Mouse (Mus musculus) lung, embryonic 15.5 days (tissue): Measurements from ENCODE around the gene Dmc1. TPM values are rescaled to one million over a fixed set of nuclear protein-coding genes. Genes with fewer than 3 reads are reported as not detected.

Experiments used
- ATAC-seq: fragments of 200-750 bp; cut with Nextera tagmentation; 2 replicates; pipeline ENCODE4 v1.8.0; 2017; ENCODE audit warnings: moderate number of reproducible peaks, borderline replicate concordance; ENCODE audit not compliant: low FRiP score, low TSS enrichment; ENCODE audit errors: extremely low read depth
- H3K27ac ChIP-seq: fragments of 300-500 bp; sonication (generic); 2 replicates; pipeline ENCODE4 v1.5.1; 2015; ENCODE audit warnings: moderate library complexity, mild to moderate bottlenecking, inconsistent platforms
- H3K27me3 ChIP-seq: fragments of 300-500 bp; sonication (generic); 2 replicates; pipeline ENCODE4 v1.6.1; 2015; ENCODE audit warnings: inconsistent platforms
- H3K36me3 ChIP-seq: fragments of 300-500 bp; sonication (generic); 2 replicates; pipeline ENCODE4 v1.6.1; 2015; ENCODE audit warnings: inconsistent platforms
- H3K4me1 ChIP-seq: fragments of 300-500 bp; sonication (generic); 2 replicates; pipeline ENCODE4 v1.6.1; 2015; ENCODE audit warnings: inconsistent platforms
- H3K4me2 ChIP-seq: fragments of 300-500 bp; sonication (generic); 2 replicates; pipeline ENCODE4 v1.6.1; 2015; ENCODE audit warnings: inconsistent platforms, mild to moderate bottlenecking, moderate library complexity
- H3K4me3 ChIP-seq: fragments of 300-500 bp; sonication (generic); 2 replicates; pipeline ENCODE4 v1.5.1; 2015; ENCODE audit warnings: mild to moderate bottlenecking, inconsistent platforms
- H3K9ac ChIP-seq: fragments of 300-500 bp; sonication (generic); 2 replicates; pipeline ENCODE4 v1.6.1; 2015; ENCODE audit warnings: inconsistent platforms
- H3K9me3 ChIP-seq: fragments of 300-500 bp; sonication (generic); 2 replicates; pipeline ENCODE4 v1.6.1; 2016; ENCODE audit warnings: inconsistent platforms
- WGBS: fragments of 180-500 bp; shearing (Covaris S2); methylation state at CpG from one replicate; pipeline ENCODE4 v1.1.7; 2015; 5-methylcytosine and 5-hydroxymethylcytosine counted together
- polyA plus RNA-seq: library from polyadenylated mRNA; unstranded; fragments of >200 nt; fragmentation: Nextera tagmentation; extraction: Ambion mirVana; gene quantifications from 2 replicates; pipeline ENCODE4 v1.2.1, GENCODE M21; 2015

Dmc1 gene
- polyA plus RNA-seq, 1 experiment from 2014 or later, result 3.3 TPM

DNA sequence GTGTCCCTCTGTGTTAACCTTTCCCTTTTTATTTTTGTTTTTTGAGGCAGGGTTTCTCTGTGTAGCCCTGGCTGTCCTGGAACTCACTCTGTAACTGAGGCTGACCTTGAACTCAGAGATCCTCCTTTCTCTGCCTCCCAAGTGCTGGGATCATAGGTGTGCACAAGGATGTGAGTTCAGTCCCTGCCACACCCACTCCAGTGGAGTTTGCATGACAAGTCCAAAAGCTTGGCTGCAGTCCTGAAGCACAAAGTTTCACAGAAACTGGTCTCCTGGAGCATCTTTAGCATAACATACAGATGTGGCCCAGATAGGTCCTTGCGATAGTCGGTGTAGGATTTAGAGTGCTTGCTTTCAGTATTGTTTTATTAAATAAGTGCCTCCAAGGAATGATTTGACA is 4.3 kb upstream of the Dmc1 start:
- no peak overlapping the region for H3K4me2 ChIP-seq
- no peaks in the 10 kb centered on the region for H3K36me3 ChIP-seq
- no peak overlapping the region for H3K9ac ChIP-seq
- no peaks in the 10 kb centered on the region for H3K9me3 ChIP-seq
- WGBS, result 93% methylated on average over 2 of the region's 2 CpGs
- no peak overlapping the region for H3K27ac ChIP-seq
- peaks cover 9% of the 10 kb centered on the region for H3K4me1 ChIP-seq
- ATAC-seq, result no peak
- no peak overlapping the region for H3K4me3 ChIP-seq
- H3K27me3 ChIP-seq, result 0 out of 2 replicates have a peak, but pooled peaks cover 5% of the 10 kb centered on the region

DNA sequence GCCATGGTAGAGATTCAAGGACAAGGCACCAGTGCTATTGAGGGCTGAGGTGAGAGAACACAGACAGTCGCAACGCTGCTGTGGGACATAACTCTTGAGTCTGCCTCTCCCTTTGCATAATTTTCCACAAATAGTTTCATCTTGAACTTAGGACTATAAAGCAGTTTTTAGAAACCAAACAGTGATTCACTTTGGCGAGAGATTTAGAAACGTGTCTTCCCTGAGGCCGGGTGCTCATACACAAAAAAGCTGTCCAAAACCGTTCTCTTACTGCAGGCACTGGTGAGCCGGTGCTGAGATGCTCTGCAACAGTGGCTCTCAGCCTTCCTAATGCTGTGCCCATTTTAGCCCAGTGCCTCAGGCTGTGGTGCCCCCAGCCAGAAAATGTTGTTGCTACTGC is 3.3 kb upstream of the Dmc1 start:
- H3K4me1 ChIP-seq, result peaks cover 9% of the 10 kb centered on the region
- H3K27me3 ChIP-seq, result 0 out of 2 replicates have a peak, but pooled peaks cover 5% of the 10 kb centered on the region
- ATAC-seq, result no peak
- no peak overlapping the region for H3K4me2 ChIP-seq
- 0 out of 2 replicates have a peak overlapping the region, but pooled peaks have one; percentile 1 for H3K9ac ChIP-seq
- H3K4me3 ChIP-seq, result no peak overlapping the region
- H3K9me3 ChIP-seq, result no peaks in the 10 kb centered on the region
- 76% methylated on average over 7 of the region's 7 CpGs for WGBS
- H3K27ac ChIP-seq, result no peak overlapping the region
- H3K36me3 ChIP-seq, result no peaks in the 10 kb centered on the region

DNA sequence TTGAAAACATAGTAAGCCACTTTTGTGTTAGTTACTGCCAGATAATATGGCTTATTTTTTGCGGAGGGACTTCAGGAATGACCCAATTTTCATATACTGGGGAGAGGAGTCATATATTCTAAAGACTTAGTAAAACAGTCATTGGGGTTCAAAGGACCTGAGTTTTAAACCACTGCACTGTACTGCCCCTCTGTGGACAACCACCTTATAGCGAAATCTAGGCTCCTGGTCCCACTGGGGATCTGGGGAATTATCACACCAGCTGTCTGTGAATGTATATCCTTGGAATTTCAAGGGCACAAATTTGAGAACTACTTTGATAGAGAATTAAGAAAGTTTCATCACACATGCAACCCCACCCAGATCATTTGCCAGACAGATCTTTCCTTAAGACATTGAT is 2.8 kb upstream of the Dmc1 start:
- Histone ChIP-seq H3K36me3 (no peaks in the 10 kb centered on the region), H3K4me1 (peaks cover 9% of the 10 kb centered on the region), H3K4me3 (no peak overlapping the region), H3K27me3 (0 out of 2 replicates have a peak, but pooled peaks cover 5% of the 10 kb centered on the region), H3K9ac (no peak overlapping the region), H3K4me2 (no peak overlapping the region), H3K9me3 (no peaks in the 10 kb centered on the region), H3K27ac (no peak overlapping the region)
- no peak for ATAC-seq
- 48% methylated on average over 2 of the region's 2 CpGs for whole genome bisulfite sequencing

DNA sequence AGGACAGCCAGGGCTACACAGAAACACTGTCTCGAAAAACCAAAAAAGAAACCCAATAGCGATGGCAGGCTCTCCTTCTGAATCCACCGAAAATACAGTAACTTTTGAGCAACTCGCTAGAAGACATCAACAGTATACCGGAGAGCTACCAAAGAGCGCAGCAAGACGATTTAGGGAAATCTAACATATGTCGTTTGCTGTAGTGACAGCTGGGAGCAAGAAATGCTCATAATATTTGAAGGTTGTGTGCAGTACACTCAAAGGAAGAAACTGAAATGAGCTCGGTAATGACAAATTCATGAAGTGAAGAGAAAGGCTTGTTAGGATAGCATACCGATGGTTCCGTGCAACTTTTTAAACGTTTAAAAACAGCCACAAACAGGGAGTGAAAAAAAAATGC is 1.3 kb upstream of the Dmc1 start:
- 0 out of 2 replicates have a peak, but pooled peaks cover 5% of the 10 kb centered on the region for H3K27me3 ChIP-seq
- no peaks in the 10 kb centered on the region for H3K9me3 ChIP-seq
- no peaks in the 10 kb centered on the region for H3K36me3 ChIP-seq
- H3K27ac ChIP-seq, result no peak overlapping the region
- no peak overlapping the region for H3K4me2 ChIP-seq
- WGBS, result 80% methylated on average over 12 of the region's 12 CpGs
- H3K4me1 ChIP-seq, result peaks cover 9% of the 10 kb centered on the region
- no peak for ATAC-seq
- H3K9ac ChIP-seq, result no peak overlapping the region
- no peak overlapping the region for H3K4me3 ChIP-seq

DNA sequence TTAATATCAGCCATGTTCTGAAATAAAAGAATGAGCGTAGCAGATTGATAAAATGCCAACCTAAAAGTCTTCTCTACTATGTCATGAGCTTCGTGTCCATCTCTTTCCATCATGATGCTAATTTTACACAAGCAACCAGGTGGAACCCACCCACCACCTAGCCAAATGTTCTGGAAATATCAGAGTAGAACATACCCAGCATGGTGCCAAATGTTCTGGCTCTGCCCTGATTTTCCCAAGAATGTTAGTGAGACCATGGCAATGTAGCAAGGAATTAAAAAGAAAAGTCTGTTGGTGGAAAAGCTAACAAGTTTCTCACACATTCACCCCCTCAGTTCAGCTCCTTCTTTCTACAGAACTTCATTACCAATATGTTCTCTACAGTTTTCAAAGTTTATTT is 4.7 kb downstream of the Dmc1 start:
- Histone ChIP-seq H3K27ac (no peak overlapping the region), H3K27me3 (0 out of 2 replicates have a peak, but pooled peaks cover 4% of the 10 kb centered on the region), H3K4me1 (peaks cover 9% of the 10 kb centered on the region), H3K9me3 (no peaks in the 10 kb centered on the region), H3K4me3 (no peak overlapping the region), H3K4me2 (no peak overlapping the region), H3K9ac (no peak overlapping the region), H3K36me3 (no peaks in the 10 kb centered on the region)
- 72% methylated on average over 2 of the region's 2 CpGs for WGBS
- ATAC-seq, result no peak

GRCm38 (mm10) chr15:79598715-79599114 is 6.2 kb downstream of the Dmc1 start:
- no peak for ATAC-seq
- H3K4me2 ChIP-seq, result no peak overlapping the region
- 93% methylated on average over 1 of the region's 1 CpGs for WGBS
- no peaks in the 10 kb centered on the region for H3K36me3 ChIP-seq
- H3K9ac ChIP-seq, result no peak overlapping the region
- no peaks in the 10 kb centered on the region for H3K4me1 ChIP-seq
- H3K27me3 ChIP-seq, result no peaks in the 10 kb centered on the region
- no peak overlapping the region for H3K4me3 ChIP-seq
- no peaks in the 10 kb centered on the region for H3K9me3 ChIP-seq
- H3K27ac ChIP-seq, result no peak overlapping the region

GRCm38 (mm10) chr15:79581581-79581980 is 23.3 kb downstream of the Dmc1 start:
- H3K4me2 ChIP-seq, result no peak overlapping the region
- no peaks in the 10 kb centered on the region for H3K4me1 ChIP-seq
- H3K36me3 ChIP-seq, result no peaks in the 10 kb centered on the region
- no peak overlapping the region for H3K9ac ChIP-seq
- no peak overlapping the region for H3K4me3 ChIP-seq
- 40% methylated on average over 1 of the region's 1 CpGs for WGBS
- H3K27ac ChIP-seq, result no peak overlapping the region
- H3K27me3 ChIP-seq, result no peaks in the 10 kb centered on the region
- no peak for ATAC-seq
- no peaks in the 10 kb centered on the region for H3K9me3 ChIP-seq

GRCm38 (mm10) chr15:79577671-79578426 is 27.1 kb downstream of the Dmc1 start:
- Histone ChIP-seq H3K4me1 (no peaks in the 10 kb centered on the region), H3K27me3 (no peaks in the 10 kb centered on the region), H3K27ac (no peak overlapping the region), H3K4me3 (no peak overlapping the region), H3K36me3 (no peaks in the 10 kb centered on the region), H3K4me2 (no peak overlapping the region), H3K9ac (no peak overlapping the region), H3K9me3 (no peaks in the 10 kb centered on the region)
- no peak for ATAC-seq
- 49% methylated on average over 6 of the region's 6 CpGs for WGBS

DNA sequence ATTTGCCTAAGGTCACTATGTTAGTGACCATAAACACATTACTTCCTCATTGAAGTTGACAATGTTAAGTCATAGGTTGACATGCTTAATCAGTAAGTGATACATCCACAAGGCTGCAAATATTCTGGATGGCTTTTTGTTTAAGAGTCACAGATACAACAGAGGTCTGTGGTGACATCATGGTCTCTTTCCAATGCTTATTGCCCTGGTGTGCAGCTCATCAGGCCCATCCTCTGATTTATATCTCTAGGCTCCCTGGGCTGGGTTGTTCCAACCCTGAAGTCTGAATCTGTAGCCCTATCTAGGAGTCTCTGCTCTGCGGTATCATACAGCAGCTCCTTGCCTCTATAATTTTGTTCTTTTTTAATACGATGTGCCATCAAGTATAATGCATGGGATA is 28.0 kb downstream of the Dmc1 start:
- Histone ChIP-seq H3K9me3 (no peaks in the 10 kb centered on the region), H3K4me1 (no peaks in the 10 kb centered on the region), H3K4me3 (no peak overlapping the region), H3K27ac (no peak overlapping the region), H3K36me3 (no peaks in the 10 kb centered on the region), H3K9ac (no peak overlapping the region), H3K4me2 (no peak overlapping the region), H3K27me3 (no peaks in the 10 kb centered on the region)
- WGBS, result 90% methylated on average over 2 of the region's 2 CpGs
- ATAC-seq, result no peak

- WGBS, result 58% methylated on average over 1 of the region's 1 CpGs
- no peak overlapping the region for H3K4me3 ChIP-seq
- H3K4me1 ChIP-seq, result no peaks in the 10 kb centered on the region
- no peak overlapping the region for H3K27ac ChIP-seq
- H3K36me3 ChIP-seq, result no peaks in the 10 kb centered on the region
- H3K9ac ChIP-seq, result no peak overlapping the region
- no peaks in the 10 kb centered on the region for H3K27me3 ChIP-seq
- no peaks in the 10 kb centered on the region for H3K9me3 ChIP-seq
- no peak overlapping the region for H3K4me2 ChIP-seq
- no peak for ATAC-seq
These were observed 29.2 kb downstream of the Dmc1 start for GRCm38 (mm10) chr15:79575543-79576222.

DNA sequence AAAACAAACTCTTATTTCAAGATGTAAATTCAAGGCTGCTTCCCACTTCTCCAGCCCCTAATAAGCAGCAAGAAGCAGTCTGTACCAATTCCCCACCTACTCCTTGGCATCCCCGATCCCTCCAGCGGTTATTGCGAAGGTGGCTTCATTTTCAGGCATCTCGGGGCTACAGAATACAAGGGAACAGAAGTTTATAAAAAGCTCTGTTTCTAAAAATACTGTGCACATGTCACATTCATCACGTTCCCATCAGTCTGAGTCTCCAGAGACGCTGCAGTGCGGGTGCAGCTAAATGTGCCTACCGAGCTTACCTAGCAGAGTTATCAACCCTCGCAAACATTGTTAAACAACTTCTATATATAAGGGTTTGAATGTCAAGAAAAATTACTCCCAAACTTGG is 42.5 kb downstream of the Dmc1 start:
- no peak overlapping the region for H3K27ac ChIP-seq
- no peaks in the 10 kb centered on the region for H3K27me3 ChIP-seq
- no peak overlapping the region for H3K9ac ChIP-seq
- no peak for ATAC-seq
- H3K4me3 ChIP-seq, result no peak overlapping the region
- no peak overlapping the region for H3K4me2 ChIP-seq
- H3K9me3 ChIP-seq, result no peaks in the 10 kb centered on the region
- no peaks in the 10 kb centered on the region for H3K4me1 ChIP-seq
- 72% methylated on average over 9 of the region's 9 CpGs for WGBS
- no peaks in the 10 kb centered on the region for H3K36me3 ChIP-seq

GRCm38 (mm10) chr15:79559649-79560048 is 45.3 kb downstream of the Dmc1 start:
- ATAC-seq, result no peak
- no peak overlapping the region for H3K4me2 ChIP-seq
- no peaks in the 10 kb centered on the region for H3K36me3 ChIP-seq
- H3K9ac ChIP-seq, result no peak overlapping the region
- WGBS, result 29% methylated on average over 3 of the region's 3 CpGs
- no peaks in the 10 kb centered on the region for H3K9me3 ChIP-seq
- H3K27ac ChIP-seq, result no peak overlapping the region
- H3K4me1 ChIP-seq, result no peaks in the 10 kb centered on the region
- no peaks in the 10 kb centered on the region for H3K27me3 ChIP-seq
- no peak overlapping the region for H3K4me3 ChIP-seq
